Mouse (Mus musculus): Measurements from ENCODE around the gene Mtus2.
"Not testable (repeated sequence)": the region's sequence is repeated elsewhere in the genome, so short reads cannot be mapped to it uniquely, and the experiment has no call there.

The Mtus2 gene

GRCm38 (mm10) chr5:148108314-148108713 is 151.2 kb downstream of the Mtus2 start:
- no peak for DNase-seq (ENCODE audit: low read depth, low spot score)

- DNase-seq (ENCODE audit: low read depth, low spot score) = no peak
These were observed 158.2 kb downstream of the Mtus2 start for GRCm38 (mm10) chr5:148115207-148115817.

- DNase-seq (ENCODE audit: low read depth, low spot score) = no peak
These were observed 167.2 kb downstream of the Mtus2 start for GRCm38 (mm10) chr5:148124354-148124753.

- DNase-seq (ENCODE audit: low read depth, low spot score) = no peak
These were observed 173.8 kb downstream of the Mtus2 start for GRCm38 (mm10) chr5:148130691-148131457.

- no peak for DNase-seq (ENCODE audit: low read depth, low spot score)
These were observed 174.5 kb downstream of the Mtus2 start for GRCm38 (mm10) chr5:148131458-148132131.

DNA sequence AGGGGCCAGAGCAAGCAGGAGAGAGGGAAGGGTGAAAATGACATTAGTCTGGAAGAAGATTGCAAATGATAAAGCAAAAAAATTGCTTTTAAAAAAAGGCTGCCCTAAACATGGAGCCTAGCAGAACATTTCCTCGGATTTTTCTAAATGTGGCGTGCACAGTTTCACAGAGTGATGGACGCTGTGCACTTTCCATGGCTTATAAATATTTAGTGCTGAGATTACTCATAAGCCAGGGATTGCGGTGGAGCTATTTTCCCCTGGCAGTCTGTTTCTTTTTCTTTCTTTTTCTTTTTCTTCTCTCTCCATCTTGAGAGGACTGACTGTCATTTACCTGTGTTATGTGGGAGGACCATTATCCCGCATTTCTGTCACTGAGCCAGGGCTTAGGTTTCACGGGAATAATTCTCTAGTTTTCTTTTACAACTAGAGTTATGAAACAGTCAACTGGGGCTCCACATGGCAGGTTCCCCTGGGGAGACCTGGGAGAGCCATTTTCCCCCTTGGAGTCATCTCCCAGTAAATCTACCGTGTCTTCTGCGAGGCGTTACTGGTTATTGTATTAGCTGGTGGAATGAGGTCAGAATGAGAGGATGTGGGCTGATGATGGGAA is 176.4 kb downstream of the Mtus2 start:
- DNase-seq (ENCODE audit: low read depth, low spot score) = no peak

DNA sequence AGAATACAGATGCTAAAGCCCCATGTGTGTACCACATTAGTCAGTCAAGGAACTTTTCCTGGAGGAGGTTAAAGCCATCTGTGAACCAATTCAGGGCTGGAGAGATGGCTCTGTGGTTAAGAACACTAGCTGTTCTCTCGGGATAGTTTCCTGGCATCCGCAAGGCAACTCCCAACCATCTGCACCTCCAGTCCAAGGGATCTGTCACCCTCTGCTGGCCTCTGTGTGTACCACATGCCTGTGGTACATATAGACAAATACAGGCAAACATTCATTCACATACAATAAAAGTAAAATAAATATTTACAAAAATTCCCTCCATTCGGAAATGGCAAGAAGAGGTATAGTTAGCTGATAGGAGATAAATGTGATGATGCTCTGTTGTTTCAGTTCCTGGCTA is 184.5 kb downstream of the Mtus2 start:
- DNase-seq (ENCODE audit: low read depth, low spot score) = no peak

DNA sequence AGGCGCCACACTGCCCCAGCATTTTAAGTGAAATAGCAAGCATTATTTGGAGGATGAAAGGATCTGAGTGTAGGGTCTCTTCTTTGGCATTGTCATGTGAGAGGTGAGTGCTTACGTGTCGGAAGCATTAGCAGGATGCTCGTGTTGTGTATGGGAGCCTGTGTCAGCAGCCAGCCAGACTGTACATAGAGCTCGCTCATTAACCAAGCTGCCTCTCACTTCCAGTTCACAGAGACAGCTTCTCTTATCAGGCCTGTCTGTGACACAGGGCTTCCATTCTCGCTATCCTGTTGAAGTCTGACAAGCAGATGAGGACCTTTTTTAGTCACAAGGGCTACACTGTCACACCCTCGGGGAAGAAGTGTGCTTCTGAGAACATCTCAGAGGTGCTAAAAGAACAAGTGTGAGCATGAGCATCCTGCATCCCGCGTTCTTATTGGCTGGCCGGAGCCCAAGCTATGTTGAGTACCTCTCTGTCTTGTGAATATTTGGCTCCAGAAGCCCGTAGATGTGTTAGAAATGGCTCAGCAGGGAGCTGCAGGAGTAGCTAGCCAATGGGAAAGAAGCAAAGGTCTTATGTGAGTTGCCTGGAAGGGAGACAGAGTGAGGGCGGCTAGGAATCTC is 189.2 kb downstream of the Mtus2 start:
- DNase-seq (ENCODE audit: low read depth, low spot score) = no peak

GRCm38 (mm10) chr5:148151894-148152599 is 194.9 kb downstream of the Mtus2 start:
- no peak for DNase-seq (ENCODE audit: low read depth, low spot score)

GRCm38 (mm10) chr5:148152600-148153402 is 195.7 kb downstream of the Mtus2 start:
- DNase-seq (ENCODE audit: low read depth, low spot score) = no peak

GRCm38 (mm10) chr5:148153403-148153713 is 196.2 kb downstream of the Mtus2 start:
- DNase-seq (ENCODE audit: low read depth, low spot score) = no peak

DNA sequence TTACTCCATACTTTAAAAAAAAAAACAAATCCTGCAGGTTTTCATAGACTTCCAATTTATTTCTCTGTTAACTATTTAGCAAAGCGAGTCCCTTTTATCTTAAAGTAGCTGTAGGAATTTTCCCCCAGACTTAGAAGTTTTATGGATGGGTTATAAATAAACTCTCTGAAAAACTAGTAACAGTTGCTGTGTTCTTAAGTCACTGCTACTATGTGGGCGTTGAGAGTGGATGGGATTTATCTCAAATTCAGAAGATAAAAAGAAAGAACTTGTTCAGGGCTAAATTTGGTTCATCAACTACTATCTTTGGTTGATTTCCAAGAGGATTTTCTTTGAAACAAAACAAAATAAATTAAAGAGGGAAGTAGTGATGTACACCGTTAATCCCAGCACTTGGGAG is 197.6 kb downstream of the Mtus2 start:
- DNase-seq (ENCODE audit: low read depth, low spot score) = no peak

GRCm38 (mm10) chr5:148159328-148159727 is 202.2 kb downstream of the Mtus2 start:
- no peak for DNase-seq (ENCODE audit: low read depth, low spot score)

GRCm38 (mm10) chr5:148160529-148161154 is 203.5 kb downstream of the Mtus2 start:
- DNase-seq (ENCODE audit: low read depth, low spot score) = no peak

DNA sequence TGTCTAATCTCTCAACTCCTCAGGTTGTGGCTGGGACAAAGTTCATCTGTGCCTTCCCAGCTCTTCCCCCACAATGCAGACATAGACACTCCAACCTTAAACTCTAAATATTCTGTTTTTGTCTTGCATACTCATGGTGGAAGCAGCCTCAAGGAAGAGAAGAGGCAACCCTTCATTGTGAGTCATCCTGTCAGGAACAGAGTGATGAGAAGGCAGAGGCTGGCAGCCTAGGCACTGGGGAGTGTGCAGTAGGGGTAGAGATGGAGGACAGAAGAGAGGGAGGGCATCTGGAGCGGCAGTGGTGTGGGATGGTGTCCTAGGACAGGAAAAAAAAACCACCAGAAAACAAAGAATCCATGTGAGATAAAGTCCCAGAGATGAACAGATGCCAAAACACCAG is 208.0 kb downstream of the Mtus2 start:
- DNase-seq (ENCODE audit: low read depth, low spot score) = no peak

GRCm38 (mm10) chr5:148175091-148175490 is 218.0 kb downstream of the Mtus2 start:
- DNase-seq (ENCODE audit: low read depth, low spot score) = no peak

GRCm38 (mm10) chr5:148175742-148176426 is 218.8 kb downstream of the Mtus2 start:
- no peak for DNase-seq (ENCODE audit: low read depth, low spot score)

GRCm38 (mm10) chr5:148176539-148176938 is 219.4 kb downstream of the Mtus2 start:
- not testable (repeated sequence) for DNase-seq (ENCODE audit: low read depth, low spot score)

DNA sequence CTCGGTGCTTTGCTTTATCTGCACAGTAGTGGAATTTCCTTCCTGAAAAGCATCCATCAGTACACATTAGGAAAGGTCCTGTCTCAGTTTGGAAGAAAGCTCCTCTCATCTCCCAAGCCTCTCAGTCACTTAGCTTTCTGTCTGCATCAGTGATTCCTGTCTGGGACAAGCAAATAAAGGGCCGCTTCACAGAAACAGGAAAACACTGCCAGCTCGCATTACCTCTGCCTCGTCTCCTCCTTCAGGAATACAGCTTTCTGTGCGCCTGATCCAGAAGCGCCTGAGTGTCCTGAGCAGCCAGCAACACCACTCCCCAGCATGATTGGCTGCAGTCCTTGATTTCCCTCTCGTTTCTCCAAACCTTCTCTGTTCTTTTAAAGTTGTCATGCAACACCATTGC is 222.1 kb downstream of the Mtus2 start:
- DNase-seq (ENCODE audit: low read depth, low spot score) = no peak
